Mouse (Mus musculus) cerebellum, adult (tissue): ENCODE measurements around the gene Ddx19a.
"Not testable (repeated sequence)": the region's sequence is repeated elsewhere in the genome, so short reads cannot be mapped to it uniquely, and the experiment has no call there.

Experiments used
- ATAC-seq: cut with Nextera tagmentation; 2 replicates; pipeline ENCODE4 v1.9.2; 2017; ENCODE audit warnings: mild to moderate bottlenecking, moderate library complexity, mixed read lengths; ENCODE audit not compliant: insufficient number of reproducible peaks, low FRiP score, low TSS enrichment

Gene Ddx19a

GRCm38 (mm10) chr8:110938882-110939589 is 58.6 kb downstream of the Ddx19a start:
- ATAC-seq: peak; percentile 60

GRCm38 (mm10) chr8:110936217-110936616 is 61.4 kb downstream of the Ddx19a start:
- ATAC-seq: no peak; the same call in 1 of the 2 replicates

DNA sequence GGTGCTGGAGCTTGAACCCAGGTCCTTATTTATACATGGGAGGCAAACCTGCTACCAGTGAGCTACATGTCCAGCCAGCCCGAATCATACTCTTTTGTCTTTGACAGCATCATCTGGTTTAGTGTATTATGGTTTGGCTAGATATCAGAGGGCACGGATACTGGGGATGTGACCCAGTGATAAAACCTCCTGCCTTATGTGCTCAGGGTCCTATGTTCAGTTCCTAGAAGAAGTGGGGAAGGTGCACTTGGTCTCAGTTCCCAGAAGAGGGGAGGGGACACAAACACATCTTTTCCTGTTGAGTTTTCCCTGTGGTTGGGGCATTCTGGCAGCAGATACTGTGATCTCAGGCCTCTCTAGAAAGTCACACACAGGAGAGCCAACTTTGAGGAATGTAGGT is 64.3 kb downstream of the Ddx19a start:
- no peak for ATAC-seq

- no peak for ATAC-seq
Measured at GRCm38 (mm10) chr8:110932444-110932843, 65.2 kb downstream of the Ddx19a start.

GRCm38 (mm10) chr8:110931176-110931939 is 66.2 kb downstream of the Ddx19a start:
- ATAC-seq: peak; percentile 67

DNA sequence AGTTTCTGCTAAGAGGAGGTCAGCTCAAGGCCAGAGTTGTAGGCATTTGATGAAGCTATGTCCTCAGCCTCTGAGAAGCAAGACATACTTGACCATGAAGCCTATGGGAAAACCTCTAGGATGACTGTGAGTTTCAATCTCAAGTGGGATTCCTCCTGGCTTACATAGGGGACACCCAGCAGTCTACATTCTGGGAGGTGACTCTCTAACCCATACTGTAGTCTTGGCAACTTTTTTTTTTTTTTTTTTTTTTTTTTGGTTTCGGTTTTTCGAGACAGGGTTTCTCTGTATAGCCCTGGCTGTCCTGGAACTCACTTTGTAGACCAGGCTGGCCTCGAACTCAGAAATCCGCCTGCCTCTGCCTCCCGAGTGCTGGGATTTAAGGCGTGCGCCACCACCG is 67.9 kb downstream of the Ddx19a start:
- not testable (repeated sequence) for ATAC-seq

- ATAC-seq: no peak
Measured at GRCm38 (mm10) chr8:110929066-110929465, 68.5 kb downstream of the Ddx19a start.

DNA sequence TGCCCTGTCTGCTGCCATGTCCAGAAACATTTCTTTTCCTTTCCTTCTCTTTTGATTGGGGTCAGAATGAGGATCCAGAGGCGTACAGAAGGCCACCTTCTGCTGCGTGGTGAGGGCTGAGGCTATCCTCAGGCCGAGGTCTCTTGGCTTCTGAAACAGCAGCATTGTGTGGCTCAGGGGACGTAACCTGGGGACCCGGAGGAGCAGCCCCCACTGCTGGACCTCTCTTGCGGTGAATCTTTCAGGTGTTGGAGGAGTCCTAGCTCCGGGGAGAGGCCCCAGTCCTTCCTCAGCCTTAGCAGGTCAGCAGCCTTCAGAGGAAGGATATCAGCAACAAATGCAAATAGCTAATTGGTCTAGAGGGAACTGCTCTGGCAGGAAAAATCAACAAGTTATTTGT is 69.2 kb downstream of the Ddx19a start:
- no peak for ATAC-seq

GRCm38 (mm10) chr8:110926690-110927089 is 70.9 kb downstream of the Ddx19a start:
- no peak for ATAC-seq

DNA sequence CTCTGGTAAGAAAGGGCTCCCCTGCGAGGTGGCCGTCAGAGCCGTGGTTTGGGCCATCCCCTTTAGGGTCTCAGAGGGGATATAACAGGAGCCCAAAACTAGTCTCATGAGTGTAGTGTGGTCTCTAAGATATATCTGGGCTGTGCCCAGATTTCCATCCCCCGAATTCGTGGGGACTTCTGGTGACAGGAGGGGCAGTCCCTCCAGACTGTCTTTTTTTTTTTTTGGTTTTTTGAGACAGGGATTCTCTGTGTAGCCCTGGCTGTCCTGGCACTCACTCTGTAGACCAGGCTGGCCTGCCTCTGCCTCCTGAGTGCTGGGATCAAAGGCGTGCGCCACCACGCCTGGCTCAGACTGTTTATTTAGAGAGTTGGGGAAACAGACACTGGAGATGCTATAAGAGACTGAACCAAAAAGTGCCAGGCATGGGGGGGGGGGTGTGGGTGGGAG is 71.9 kb downstream of the Ddx19a start:
- ATAC-seq: no peak
